Mouse (Mus musculus): ENCODE results near the gene Grm4.

Grm4 gene

GRCm38 (mm10) chr17:27521303-27521702 lies at the start of gene Grm4:
Gene Grm4 (minus strand): TSS chr17:27521403.
- DNase-seq, result no peak

- no peak for DNase-seq
Measured at GRCm38 (mm10) chr17:27568228-27568627, 47.0 kb upstream of the Grm4 start.

GRCm38 (mm10) chr17:27565942-27566267 lies 44.7 kb upstream of the Grm4 start:
- DNase-seq, result no peak

- peak; percentile 98 for DNase-seq
Measured at GRCm38 (mm10) chr17:27565163-27565941, 44.1 kb upstream of the Grm4 start, which contains the start of gene AI413582. Gene AI413582 (minus strand): TSS chr17:27565756.

GRCm38 (mm10) chr17:27564391-27565162 lies 43.4 kb upstream of the Grm4 start:
- peak; percentile 53 for DNase-seq

GRCm38 (mm10) chr17:27563771-27564244 lies 42.6 kb upstream of the Grm4 start:
- DNase-seq, result no peak

GRCm38 (mm10) chr17:27561809-27562526 lies 40.8 kb upstream of the Grm4 start:
- DNase-seq, result no peak

GRCm38 (mm10) chr17:27560926-27561480 lies 39.8 kb upstream of the Grm4 start:
- DNase-seq, result no peak

- DNase-seq, result no peak
Measured at GRCm38 (mm10) chr17:27559596-27559995, 38.4 kb upstream of the Grm4 start.

GRCm38 (mm10) chr17:27558845-27559244 lies 37.6 kb upstream of the Grm4 start:
- DNase-seq, result no peak

- DNase-seq, result peak; percentile 27
Measured at GRCm38 (mm10) chr17:27557927-27558661, 36.9 kb upstream of the Grm4 start.

- DNase-seq, result peak; percentile 94
Measured at GRCm38 (mm10) chr17:27557181-27557926, 36.2 kb upstream of the Grm4 start.

- DNase-seq, result peak; percentile 94
Measured at GRCm38 (mm10) chr17:27556315-27557011, 35.3 kb upstream of the Grm4 start, which contains the start of gene Hmga1. Gene Hmga1 (plus strand): TSS chr17:27556497.

- DNase-seq, result peak; percentile 85
Measured at GRCm38 (mm10) chr17:27555512-27556172, 34.4 kb upstream of the Grm4 start.

- peak; percentile 87 for DNase-seq
Measured at GRCm38 (mm10) chr17:27555075-27555511, 33.9 kb upstream of the Grm4 start.

- peak; percentile 25 for DNase-seq
Measured at GRCm38 (mm10) chr17:27554062-27554960, 33.1 kb upstream of the Grm4 start.

- DNase-seq, result no peak
Measured at GRCm38 (mm10) chr17:27552215-27553201, 31.3 kb upstream of the Grm4 start.
